ENCODE assay signal across 14 mouse cellular contexts in genomic region chr4:149918455-149919070, GRCm38 (mm10). TPM values are rescaled to one million over a fixed set of nuclear protein-coding genes. Genes with fewer than 3 reads are reported as not detected.
DNase-seq lines count a peak whose midpoint lies in the region; ATAC-seq lines count a peak whose summit lies in the region.
"Had no signal": no experiment of that assay in that cellular context is flagged by ENCODE, and none has a peak within 500 bp of the region (broad histone marks: within the 10 kb centered on the region; RNA-seq: fewer than 3 reads in every experiment).

No protein-coding gene starts in this region.

- H3K4me3 ChIP-seq in intestine, embryonic 16.5 days (ENCODE audit: low read length), result no peak overlapping the region
- H3K4me3 ChIP-seq in intestine, embryonic 15.5 days (replicated peaks), result no peak overlapping the region
- H3K4me3 ChIP-seq: heart, adult 2 months; neural tube, embryonic 15.5 days; stomach, embryonic 15.5 days had no signal

- DNase-seq in layer of hippocampus, adult 11-12 months (ENCODE audit: low spot score), result peak; percentile 55
- peak; percentile 56 to 62 for DNase-seq in layer of hippocampus, postnatal 36 days
- peak; percentile 49 for DNase-seq in right cerebral cortex, postnatal 25 days
- DNase-seq in ovary, postnatal 36 days (ENCODE audit: low spot score), result no peak
- no peak for DNase-seq in liver
- DNase-seq: forebrain, postnatal 0 days; heart, adult 2 months; heart, postnatal 4 days; kidney, adult 18-20 months; liver, postnatal 0 days had no signal

- H3K4me1 ChIP-seq in intestine, embryonic 16.5 days (ENCODE audit: control insufficient read depth, insufficient read depth, low read length), result peaks cover 65% of the 10 kb centered on the region
- H3K4me1 ChIP-seq in intestine, embryonic 15.5 days (replicated peaks), result peaks cover 82% of the 10 kb centered on the region

- no peaks in the 10 kb centered on the region for H3K27me3 ChIP-seq in intestine, embryonic 16.5 days (replicated peaks; ENCODE audit: control insufficient read depth, insufficient read depth, low read length)
- H3K27me3 ChIP-seq in intestine, embryonic 15.5 days (replicated peaks), result no peaks in the 10 kb centered on the region
- H3K27me3 ChIP-seq: neural tube, embryonic 15.5 days; stomach, embryonic 15.5 days had no signal

- H3K9ac ChIP-seq in intestine, embryonic 16.5 days (ENCODE audit: low read depth, low read length), result no peak overlapping the region
- no peak overlapping the region for H3K9ac ChIP-seq in intestine, embryonic 15.5 days
- H3K9ac ChIP-seq: forebrain, postnatal 0 days; liver, postnatal 0 days; neural tube, embryonic 15.5 days; stomach, embryonic 15.5 days had no signal

- 80% methylated on average over 15 of the region's 15 CpGs for WGBS in intestine, embryonic 16.5 days
- WGBS in intestine, embryonic 15.5 days, result 86% methylated on average over 15 of the region's 15 CpGs

- H3K27ac ChIP-seq in intestine, embryonic 16.5 days (ENCODE audit: low read length), result peak overlapping the region; percentile 78
- H3K27ac ChIP-seq in intestine, embryonic 15.5 days, result no peak overlapping the region
- H3K27ac ChIP-seq: heart, adult 2 months; neural tube, embryonic 15.5 days; stomach, embryonic 15.5 days had no signal

- no peaks in the 10 kb centered on the region for H3K9me3 ChIP-seq in intestine, embryonic 16.5 days (ENCODE audit: control insufficient read depth, low read length)
- H3K9me3 ChIP-seq in intestine, embryonic 15.5 days, result no peaks in the 10 kb centered on the region
- H3K9me3 ChIP-seq: neural tube, embryonic 15.5 days; stomach, embryonic 15.5 days had no signal

- H3K36me3 ChIP-seq in intestine, embryonic 16.5 days (ENCODE audit: control insufficient read depth, insufficient read depth, low read length), result no peaks in the 10 kb centered on the region
- H3K36me3 ChIP-seq in intestine, embryonic 15.5 days, result no peaks in the 10 kb centered on the region
- H3K36me3 ChIP-seq: neural tube, embryonic 15.5 days; stomach, embryonic 15.5 days had no signal

- no peak for ATAC-seq in intestine, embryonic 16.5 days
- ATAC-seq in intestine, embryonic 15.5 days, result no peak
- ATAC-seq: forebrain, postnatal 0 days; liver, postnatal 0 days had no signal

- no peak overlapping the region for H3K4me2 ChIP-seq in intestine, embryonic 16.5 days (ENCODE audit: low read depth, low read length)
- H3K4me2 ChIP-seq in intestine, embryonic 15.5 days (replicated peaks), result no peak overlapping the region
- H3K4me2 ChIP-seq: neural tube, embryonic 15.5 days; stomach, embryonic 15.5 days had no signal

RNA-seq across cellular contexts. Expression of gene Spsb1, which starts 36.3 kb away (rescaled TPM):
- 17.0 and 20.6 TPM in 2 replicates for polyA plus RNA-seq in intestine, embryonic 16.5 days (2015; fragmentation: Nextera tagmentation; extraction: Ambion mirVana)
- polyA plus RNA-seq in intestine, embryonic 15.5 days (2015; fragmentation: Nextera tagmentation; extraction: Ambion mirVana), result 17.0 and 18.2 TPM in 2 replicates
- total RNA-seq in layer of hippocampus, postnatal 36 days (2021), result 10 to 100 TPM; 24.1 to 34.9 TPM

Comparison
In these comparisons a context has a peak if more than half of its experiments do, and no peak if none do; other contexts are left out.
1. DNase-seq: peak in layer of hippocampus, adult 11-12 months (single experiment), layer of hippocampus, postnatal 36 days (2 of 2) and right cerebral cortex, postnatal 25 days (single experiment); none in ovary, postnatal 36 days (single experiment) and liver (single experiment).